Mouse (Mus musculus) E14TG2a.4 (cell line): Measurements from ENCODE around the gene Pou2f3.
A peak's percentile ranks its signal among the peaks of the same experiment; 100 is the strongest.

ENCODE experiments used
- H3K27me3 ChIP-seq: 2 replicates; pipeline ENCODE4 v1.6.1; 2014; ENCODE audit warnings: low read length, control low read depth; ENCODE audit not compliant: insufficient read depth
- H3K36me3 ChIP-seq: 2 replicates; pipeline ENCODE4 v1.6.1; 2014; ENCODE audit warnings: low read length, control low read depth; ENCODE audit not compliant: insufficient read depth
- H3K4me1 ChIP-seq: replicated peaks from 2 replicates; pipeline ENCODE4 v1.6.1; 2014; ENCODE audit warnings: low read depth, low read length, control low read depth
- H3K4me3 ChIP-seq: replicated peaks from 2 replicates; pipeline ENCODE4 v1.5.1; 2014; ENCODE audit warnings: mild to moderate bottlenecking, low read length
- H3K9me3 ChIP-seq: 2 replicates; pipeline ENCODE4 v1.6.1; 2014; ENCODE audit warnings: low read length, control low read depth
- CTCF ChIP-seq: conservative IDR thresholded peaks from 2 replicates; pipeline ENCODE4 v1.5.1; 2014; ENCODE audit warnings: low read length
- NANOG ChIP-seq: IDR thresholded peaks from 2 replicates; pipeline ENCODE4 v1.6.1; 2014; ENCODE audit warnings: borderline replicate concordance, low read length, mixed read lengths
- POU5F1 ChIP-seq: IDR thresholded peaks from 2 replicates; pipeline ENCODE4 v1.6.1; 2014; ENCODE audit warnings: low read length, borderline replicate concordance

The Pou2f3 gene

DNA sequence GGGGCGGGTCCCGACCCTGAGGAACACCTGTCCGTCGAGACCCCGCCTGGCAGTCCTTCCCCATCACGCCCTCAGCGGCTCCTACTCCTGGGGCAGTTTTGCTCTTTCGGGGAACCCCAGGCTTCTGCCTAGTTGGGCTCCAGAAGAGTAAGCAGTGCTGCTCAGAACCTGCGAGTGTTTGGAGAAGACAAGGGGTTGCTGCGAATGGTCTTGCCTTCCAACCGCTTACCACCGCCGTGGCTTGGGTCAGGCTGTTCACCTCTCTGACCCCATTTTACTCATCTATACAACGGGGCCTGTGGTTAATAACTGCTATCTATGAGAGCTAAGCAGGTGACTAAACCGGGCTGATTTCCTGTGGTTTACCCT is 4.2 kb downstream of the Pou2f3 start:
- Histone ChIP-seq H3K4me1 (peaks cover 46% of the 10 kb centered on the region), H3K9me3 (no peaks in the 10 kb centered on the region)

DNA sequence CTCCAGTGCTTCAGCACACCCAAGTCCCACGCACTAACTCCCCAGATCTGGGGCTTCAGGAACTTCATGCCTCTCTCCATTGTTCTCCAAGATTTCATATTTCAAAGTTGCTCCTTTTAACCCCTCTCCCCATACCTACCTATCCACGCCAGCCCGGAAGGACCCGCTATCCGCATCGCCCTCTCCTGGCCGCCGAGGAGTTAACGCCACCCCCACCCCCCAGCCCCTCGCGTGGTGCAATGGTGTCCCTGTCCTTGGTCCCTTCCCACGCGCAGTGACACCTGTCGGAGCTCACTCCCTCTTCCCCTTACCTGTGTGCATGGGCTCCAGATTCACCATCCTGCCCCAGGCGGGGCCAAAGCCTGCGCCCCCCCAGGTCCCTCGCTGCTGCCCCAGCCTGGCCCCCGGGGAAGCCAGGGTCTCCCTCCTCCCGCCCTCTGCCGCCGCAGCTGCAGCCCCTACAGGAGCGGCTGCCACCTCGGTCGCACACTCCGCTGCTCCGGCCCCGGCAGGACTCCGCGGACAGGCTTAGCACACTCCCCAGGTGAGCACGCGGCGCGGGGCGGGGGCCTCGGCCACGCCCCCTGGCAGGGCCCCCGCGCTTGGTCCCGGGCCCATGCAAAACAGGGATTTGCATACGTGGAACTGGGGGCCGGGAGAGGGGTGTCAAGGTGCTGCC is 4.7 kb downstream of the Pou2f3 start:
- Histone ChIP-seq H3K36me3 (no peaks in the 10 kb centered on the region), H3K4me3 (peak overlapping the region; percentile 79), H3K4me1 (peaks cover 45% of the 10 kb centered on the region), H3K27me3 (peaks cover 62% of the 10 kb centered on the region), H3K9me3 (no peaks in the 10 kb centered on the region)
- TF ChIP-seq CTCF (0 out of 2 replicates have a peak, but pooled peaks have one; percentile 4), POU5F1 (no peak), NANOG (no peak)

More for the DNA sequence above, 4.2 kb downstream of the Pou2f3 start:
- Histone ChIP-seq H3K4me3 (peak overlapping the region; percentile 79), H3K27me3 (peaks cover 56% of the 10 kb centered on the region), H3K36me3 (no peaks in the 10 kb centered on the region)
- TF ChIP-seq CTCF (no peak), NANOG (no peak), POU5F1 (no peak)

GRCm38 (mm10) chr9:43200212-43200611 is 10.0 kb downstream of the Pou2f3 start:
- no peak for TF ChIP-seq CTCF
- TF ChIP-seq NANOG: no peak
- no peak for TF ChIP-seq POU5F1
- H3K9me3 ChIP-seq: no peaks in the 10 kb centered on the region

DNA sequence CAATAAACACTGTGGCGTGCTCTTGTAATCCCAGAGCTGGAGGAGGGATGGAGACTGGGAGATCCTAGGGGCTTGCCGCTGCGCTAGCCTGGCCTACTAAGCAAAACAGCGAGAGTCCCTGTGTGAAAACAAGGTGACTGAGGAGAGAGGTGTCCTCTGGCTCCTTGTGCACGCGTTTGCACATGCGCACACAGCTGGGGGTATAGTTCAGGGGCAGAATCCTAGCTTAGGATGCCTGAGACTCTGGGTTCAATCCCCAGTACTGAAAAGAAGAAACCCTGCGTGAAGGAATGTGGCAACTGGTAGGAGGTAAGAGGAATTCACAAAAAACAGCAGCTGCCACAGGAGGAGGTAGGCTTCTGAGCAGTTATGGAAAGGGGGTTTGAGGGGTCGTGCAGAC is 16.2 kb downstream of the Pou2f3 start:
- no peak for TF ChIP-seq NANOG
- TF ChIP-seq POU5F1: no peak
- TF ChIP-seq CTCF: no peak
- Histone ChIP-seq H3K4me3 (no peak overlapping the region), H3K27me3 (peaks cover 52% of the 10 kb centered on the region), H3K9me3 (no peaks in the 10 kb centered on the region), H3K4me1 (peaks cover 71% of the 10 kb centered on the region), H3K36me3 (no peaks in the 10 kb centered on the region)

More at GRCm38 (mm10) chr9:43200212-43200611, 10.0 kb downstream of the Pou2f3 start:
- Histone ChIP-seq H3K27me3 (peaks cover 89% of the 10 kb centered on the region), H3K4me3 (no peak overlapping the region), H3K4me1 (peaks cover 37% of the 10 kb centered on the region), H3K36me3 (no peaks in the 10 kb centered on the region)

DNA sequence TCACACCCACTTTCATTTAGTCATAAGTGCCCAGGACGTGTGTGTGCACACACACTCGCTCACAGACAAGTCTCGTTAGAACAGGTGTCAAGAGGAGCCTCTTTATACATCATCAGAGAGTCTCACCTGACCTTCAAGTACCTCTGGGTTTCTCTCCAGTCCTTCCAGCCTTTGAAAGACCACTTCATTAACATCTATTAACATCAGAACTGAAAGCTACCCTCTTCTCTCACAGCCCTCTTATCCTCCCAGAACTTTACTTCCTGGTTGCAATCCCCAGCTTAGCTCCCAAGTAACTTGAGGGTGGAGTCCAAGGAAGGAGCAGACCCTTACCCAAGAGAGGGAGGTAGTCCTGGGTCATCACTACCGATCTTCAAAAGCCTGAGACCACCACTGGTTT is 18.6 kb downstream of the Pou2f3 start:
- Histone ChIP-seq H3K9me3 (no peaks in the 10 kb centered on the region), H3K36me3 (no peaks in the 10 kb centered on the region), H3K4me1 (peaks cover 89% of the 10 kb centered on the region), H3K4me3 (no peak overlapping the region; the same call in 1 of the 2 replicates), H3K27me3 (peaks cover 32% of the 10 kb centered on the region)
- no peak for TF ChIP-seq CTCF
- no peak for TF ChIP-seq POU5F1
- TF ChIP-seq NANOG: no peak

DNA sequence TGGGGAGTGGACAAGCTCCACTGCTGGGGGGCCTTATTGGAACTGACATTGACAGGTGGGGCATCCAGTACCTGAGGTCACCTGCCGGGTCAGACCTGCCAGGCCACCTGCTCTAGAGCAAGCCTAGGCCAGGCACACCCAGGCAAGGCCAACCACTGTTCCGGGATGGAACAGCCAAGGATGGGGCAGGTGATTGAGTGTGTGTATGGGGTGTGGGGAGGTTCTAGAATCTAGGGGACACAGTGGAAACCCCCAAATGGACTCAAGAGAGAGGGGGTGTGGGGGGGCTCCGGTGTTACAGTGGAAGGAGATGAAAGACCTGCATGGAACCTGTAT is 21.2 kb downstream of the Pou2f3 start:
- H3K4me1 ChIP-seq: peaks cover 69% of the 10 kb centered on the region
- no peak overlapping the region for H3K4me3 ChIP-seq
- H3K9me3 ChIP-seq: no peaks in the 10 kb centered on the region
- H3K27me3 ChIP-seq: peaks cover 21% of the 10 kb centered on the region
- no peaks in the 10 kb centered on the region for H3K36me3 ChIP-seq
- no peak for TF ChIP-seq CTCF
- no peak for TF ChIP-seq NANOG
- no peak for TF ChIP-seq POU5F1

DNA sequence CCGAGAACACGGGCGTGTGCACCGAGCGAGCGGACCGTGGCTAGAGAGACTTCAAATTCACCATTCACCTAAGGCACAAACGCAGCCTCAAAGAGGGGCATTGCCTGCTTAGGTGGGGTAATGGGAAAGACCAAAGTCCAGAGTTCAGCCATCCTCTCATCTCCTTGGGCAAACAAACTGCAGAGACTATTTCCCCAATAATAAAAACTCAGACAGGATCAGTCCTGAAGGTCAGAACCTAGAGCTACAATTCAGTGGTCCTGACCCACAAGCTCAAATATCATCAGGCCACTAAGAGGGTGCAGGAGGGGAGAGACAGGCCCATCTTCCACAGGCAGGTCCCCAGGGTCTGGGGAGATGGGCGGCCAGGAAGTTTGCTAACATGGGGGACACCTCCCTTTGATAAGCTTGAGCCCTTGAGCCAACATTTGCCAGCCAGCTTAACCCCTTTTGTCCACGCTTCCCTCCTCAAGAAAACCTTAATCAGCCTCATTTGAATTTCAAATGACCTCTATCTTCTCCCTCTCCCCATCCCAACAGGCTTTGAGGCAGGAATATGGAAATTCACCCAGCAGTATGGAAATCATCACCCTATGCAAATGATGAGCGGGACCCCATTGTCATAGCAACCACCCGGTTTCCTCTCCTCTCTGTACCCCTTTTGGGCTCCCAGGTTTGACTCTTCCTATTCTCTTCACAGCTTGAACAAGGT is 21.7 kb downstream of the Pou2f3 start:
- TF ChIP-seq POU5F1 (no peak), NANOG (no peak), CTCF (no peak)
- Histone ChIP-seq H3K4me1 (peaks cover 63% of the 10 kb centered on the region), H3K27me3 (peaks cover 17% of the 10 kb centered on the region), H3K9me3 (no peaks in the 10 kb centered on the region), H3K36me3 (no peaks in the 10 kb centered on the region), H3K4me3 (no peak overlapping the region)

DNA sequence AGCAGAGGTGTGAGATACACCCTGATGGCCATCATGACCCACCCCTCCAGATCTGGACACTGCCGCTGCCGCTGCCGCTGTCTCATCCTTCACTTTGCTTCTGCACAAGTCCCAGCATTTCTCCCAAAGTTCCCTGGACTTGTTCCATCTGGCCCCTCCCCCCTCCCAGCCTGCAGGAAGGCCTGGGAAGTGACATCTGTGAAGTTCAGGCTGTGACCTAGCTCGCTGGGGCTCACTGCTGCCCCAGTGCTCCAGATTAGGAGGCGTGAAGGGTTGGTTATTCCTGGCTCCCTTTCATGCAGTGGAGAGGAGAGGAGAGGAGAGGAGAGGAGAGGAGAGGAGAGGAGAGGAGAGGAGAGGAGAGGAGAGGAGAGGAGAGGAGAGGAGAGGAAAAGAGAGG is 30.6 kb downstream of the Pou2f3 start:
- Histone ChIP-seq H3K4me3 (no peak overlapping the region), H3K9me3 (no peaks in the 10 kb centered on the region; the same call in 1 of the 2 replicates), H3K4me1 (peaks cover 5% of the 10 kb centered on the region; the same call in 1 of the 2 replicates), H3K36me3 (no peaks in the 10 kb centered on the region), H3K27me3 (peaks cover 5% of the 10 kb centered on the region; the same call in 1 of the 2 replicates)
- no peak for TF ChIP-seq NANOG
- no peak for TF ChIP-seq POU5F1
- no peak for TF ChIP-seq CTCF
